Comparison of ENCODE assay signal across 8 mouse cellular contexts in the genomic region with DNA sequence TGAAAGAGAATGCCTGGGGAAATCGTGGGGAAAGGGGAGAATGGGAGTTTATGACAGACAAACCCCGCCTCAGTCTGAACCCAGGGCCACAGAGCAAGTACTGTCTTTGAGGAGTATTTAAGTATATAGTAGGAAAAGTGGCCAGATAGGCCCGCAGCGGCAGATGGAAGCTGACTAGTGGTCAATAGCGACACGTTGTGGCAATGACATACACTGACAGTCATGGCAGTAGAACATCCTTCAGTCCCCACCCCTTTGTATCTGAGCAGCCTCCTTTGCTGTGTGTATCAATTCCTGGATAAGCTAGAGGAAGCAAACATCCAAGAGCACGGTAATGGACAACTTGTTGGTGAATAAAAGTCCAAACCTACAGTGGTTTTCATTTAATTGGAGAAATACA. TPM values are rescaled to one million over a fixed set of nuclear protein-coding genes. Genes with fewer than 3 reads are reported as not detected.
A peak's percentile ranks its signal among the peaks of the same experiment; 100 is the strongest.
DNase-seq lines count a peak whose midpoint lies in the region; ATAC-seq and TF ChIP-seq lines count a peak whose summit lies in the region.

No protein-coding gene starts in this region.

- H3K27me3 ChIP-seq in kidney, postnatal 0 days (ENCODE audit: insufficient read depth, low read length): no peaks in the 10 kb centered on the region
- H3K27me3 ChIP-seq in splenic B cell, adult 2 months (ENCODE audit: control insufficient read depth, insufficient read depth, low read length, poor library complexity, severe bottlenecking): no peaks in the 10 kb centered on the region

- no peak for ATAC-seq in kidney, postnatal 0 days (replicated peaks; ENCODE audit: low FRiP score, low read depth)
- peak; percentile 99 for ATAC-seq in megakaryocyte progenitor cell, adult 5-6 weeks (replicated peaks; ENCODE audit: poor library complexity)

- H3K4me2 ChIP-seq in kidney, postnatal 0 days (ENCODE audit: low read length): no peak overlapping the region

- no peak overlapping the region for H3K4me3 ChIP-seq in bone marrow, adult 2 months (replicated peaks; ENCODE audit: control insufficient read depth, low read depth, low read length)
- H3K4me3 ChIP-seq in kidney, postnatal 0 days (replicated peaks; ENCODE audit: low read depth, low read length): no peak overlapping the region

- no peaks in the 10 kb centered on the region for H3K9me3 ChIP-seq in kidney, postnatal 0 days (replicated peaks; ENCODE audit: low read length)

- no peak overlapping the region for H3K27ac ChIP-seq in bone marrow, adult 2 months (ENCODE audit: control insufficient read depth, insufficient read depth, low read depth, low read length, poor library complexity)
- H3K27ac ChIP-seq in kidney, postnatal 0 days: no peak overlapping the region

- no peak for TF ChIP-seq POLR2A in bone marrow, adult 2 months (IDR thresholded peaks at IDR 0.05; ENCODE audit: borderline replicate concordance, control insufficient read depth, low read depth, low read length)

- DNase-seq in adrenal gland, adult (ENCODE audit: inconsistent age in 2 of 2, low spot score in 1 of 2): peak; percentile 29 to 62
- no peak for DNase-seq in adrenal gland, postnatal 4 days (ENCODE audit: low spot score in 2 of 2)
- DNase-seq in A20 (ENCODE audit: low read depth, low spot score): peak; percentile 64
- peak; percentile 23 for DNase-seq in gastrocnemius, adult 18-20 months (ENCODE audit: low spot score)
- peak; percentile 71 for DNase-seq in kidney, postnatal 0 days (ENCODE audit: low spot score)
- peak; percentile 44 for DNase-seq in splenic B cell, adult 2 months (ENCODE audit: low read depth, low spot score)

- no peaks in the 10 kb centered on the region for H3K4me1 ChIP-seq in bone marrow, adult 2 months (ENCODE audit: control insufficient read depth, insufficient read depth, low read length)
- H3K4me1 ChIP-seq in kidney, postnatal 0 days (replicated peaks; ENCODE audit: insufficient read depth, low read length): no peaks in the 10 kb centered on the region

- 13% methylated on average over 7 of the region's 7 CpGs for WGBS in bone marrow, adult 2 months
- WGBS in kidney, postnatal 0 days: 14% methylated on average over 7 of the region's 7 CpGs

- no peaks in the 10 kb centered on the region for H3K36me3 ChIP-seq in kidney, postnatal 0 days (ENCODE audit: insufficient read depth, low read length)
- no peaks in the 10 kb centered on the region for H3K36me3 ChIP-seq in splenic B cell, adult 2 months (ENCODE audit: control insufficient read depth, insufficient read depth, low read length, poor library complexity, severe bottlenecking)

- H3K9ac ChIP-seq in kidney, postnatal 0 days (ENCODE audit: low read depth, low read length): no peak overlapping the region

- TF ChIP-seq CTCF in bone marrow, adult 2 months (IDR thresholded peaks at IDR 0.05; ENCODE audit: control insufficient read depth, insufficient read depth, low read length): peak; percentile 42; the same call in 1 of the 2 replicates
- TF ChIP-seq CTCF in kidney, postnatal 0 days (IDR thresholded peaks at IDR 0.05; ENCODE audit: low read depth): peak; percentile 68

RNA-seq across cellular contexts. Expression of gene Tsr2, which starts 20.5 kb away (rescaled TPM):
- total RNA-seq in adrenal gland, postnatal 4 days (2021): 10 to 100 TPM; 34.6 to 37.8 TPM
- polyA plus RNA-seq in bone marrow, adult 2 months (2011; ENCODE audit: insufficient read depth, insufficient read length, low replicate concordance, missing spikeins): 11.8 and 19.4 TPM in 2 replicates
- 1 to 10 TPM; 7.7 to 8.6 TPM for total RNA-seq in gastrocnemius, adult 18-20 months (2021)
- 30.8 and 33.7 TPM in 2 replicates for polyA plus RNA-seq in kidney, postnatal 0 days (2015; fragmentation: Nextera tagmentation; extraction: Ambion mirVana)
- 31.1 and 39.8 TPM in 2 replicates for total RNA-seq in megakaryocyte progenitor cell, adult 5-6 weeks (2015)
- total RNA-seq in megakaryocyte progenitor cell, adult 5-6 weeks (2017): 39.7 and 40.4 TPM in 2 replicates

Comparison
In these comparisons a context has a peak if more than half of its experiments do, and no peak if none do; other contexts are left out.
1. DNase-seq: peak in adrenal gland, adult (2 of 2), A20 (single experiment), gastrocnemius, adult 18-20 months (single experiment), kidney, postnatal 0 days (single experiment) and splenic B cell, adult 2 months (single experiment); none in adrenal gland, postnatal 4 days (0 of 2).